Mouse (Mus musculus) layer of hippocampus, postnatal 36 days (tissue): ENCODE results near the gene Ptprb. TPM values are rescaled to one million over a fixed set of nuclear protein-coding genes. Genes with fewer than 3 reads are reported as not detected.

Experiments used
- DNase-seq, 2 experiments: peaks; one replicate each; pipeline ENCODE4 v3.0.0; 2022
- total RNA-seq, 2 experiments: library from RNA; stranded (reverse); gene quantifications; 2 replicates each; pipeline ENCODE4 v1.2.3; 2021

Ptprb gene
- total RNA-seq, 2 experiments from 2014 or later = 15.0 to 15.2 TPM

- DNase-seq = no peak
Observed at GRCm38 (mm10) chr10:116382826-116383685, 107.7 kb downstream of the Ptprb start.

GRCm38 (mm10) chr10:116384401-116384800, 109.1 kb downstream of the Ptprb start:
- DNase-seq = no peak

- no peak for DNase-seq
Observed at GRCm38 (mm10) chr10:116386391-116386885, 111.1 kb downstream of the Ptprb start.

- no peak for DNase-seq
Observed at GRCm38 (mm10) chr10:116388840-116389239, 113.5 kb downstream of the Ptprb start.

GRCm38 (mm10) chr10:116393790-116394475, 118.6 kb downstream of the Ptprb start:
- DNase-seq = no peak

- no peak for DNase-seq
Observed at GRCm38 (mm10) chr10:116394585-116394984, 119.3 kb downstream of the Ptprb start.

GRCm38 (mm10) chr10:116396279-116396678, 121.0 kb downstream of the Ptprb start:
- DNase-seq = no peak

- no peak for DNase-seq
Observed at GRCm38 (mm10) chr10:116396966-116397365, 121.6 kb downstream of the Ptprb start.

- DNase-seq = no peak
Observed at GRCm38 (mm10) chr10:116397573-116397972, 122.2 kb downstream of the Ptprb start.

GRCm38 (mm10) chr10:116397973-116398372, 122.7 kb downstream of the Ptprb start:
- DNase-seq = no peak

- DNase-seq = no peak
Observed at GRCm38 (mm10) chr10:116402742-116403425, 127.6 kb downstream of the Ptprb start.

- DNase-seq = peak in 1 of 2 experiments; percentile 25
Observed at GRCm38 (mm10) chr10:116403679-116404078, 128.4 kb downstream of the Ptprb start.

- no peak for DNase-seq
Observed at GRCm38 (mm10) chr10:116405011-116405410, 129.7 kb downstream of the Ptprb start.

- DNase-seq = no peak
Observed at GRCm38 (mm10) chr10:116407684-116408359, 132.5 kb downstream of the Ptprb start.

GRCm38 (mm10) chr10:116410826-116411225, 135.5 kb downstream of the Ptprb start:
- no peak for DNase-seq

- DNase-seq = no peak
Observed at GRCm38 (mm10) chr10:116416142-116416541, 140.8 kb downstream of the Ptprb start.

- no peak for DNase-seq
Observed at GRCm38 (mm10) chr10:116416726-116417125, 141.4 kb downstream of the Ptprb start.

GRCm38 (mm10) chr10:116418121-116418726, 142.9 kb downstream of the Ptprb start:
- no peak for DNase-seq

GRCm38 (mm10) chr10:116420976-116421375, 145.7 kb downstream of the Ptprb start:
- DNase-seq = no peak

- DNase-seq = no peak
Observed at GRCm38 (mm10) chr10:116422551-116422950, 147.2 kb downstream of the Ptprb start.

GRCm38 (mm10) chr10:116424921-116425320, 149.6 kb downstream of the Ptprb start:
- no peak for DNase-seq

GRCm38 (mm10) chr10:116426176-116426575, 150.9 kb downstream of the Ptprb start:
- no peak for DNase-seq
